Mouse (Mus musculus): ENCODE measurements around the gene Naip2. TPM values are rescaled to one million over a fixed set of nuclear protein-coding genes. Genes with fewer than 3 reads are reported as not detected.

Naip2 gene
- polyA plus RNA-seq, 1 experiment = not detected

- Histone ChIP-seq H3K9ac (ENCODE audit: low read depth, poor library complexity, severe bottlenecking) (peak overlapping the region; percentile 83), H3K4me1 (ENCODE audit: control insufficient read depth, insufficient read depth, low read length) (no peaks in the 10 kb centered on the region), H3K9me3 (replicated peaks; ENCODE audit: control insufficient read depth, insufficient read depth, low read length, poor library complexity, severe bottlenecking) (no peaks in the 10 kb centered on the region), H3K4me3 (ENCODE audit: low read depth, low read length) (peak overlapping the region; percentile 94; the same call in 1 of the 2 replicates), H3K27ac (ENCODE audit: insufficient read depth, low read length) (no peak overlapping the region), H3K27me3 (ENCODE audit: control insufficient read depth, insufficient read depth, low read length, poor library complexity, severe bottlenecking) (no peaks in the 10 kb centered on the region), H3K36me3 (ENCODE audit: control insufficient read depth, insufficient read depth, low read length, poor library complexity, severe bottlenecking) (peaks cover 19% of the 10 kb centered on the region)
- TF ChIP-seq CTCF (IDR thresholded peaks at IDR 0.05; ENCODE audit: low read depth, low read length) (no peak), EP300 (IDR thresholded peaks at IDR 0.05; ENCODE audit: insufficient read depth, low read depth, low read length) (no peak), POLR2A (IDR thresholded peaks at IDR 0.05; ENCODE audit: insufficient read depth, low read length) (no peak)
Observed at GRCm38 (mm10) chr13:100123970-100124369, 77.9 kb downstream of the Naip2 start.

- TF ChIP-seq EP300 (IDR thresholded peaks at IDR 0.05; ENCODE audit: insufficient read depth, low read depth, low read length) (no peak), CTCF (IDR thresholded peaks at IDR 0.05; ENCODE audit: low read depth, low read length) (no peak), POLR2A (IDR thresholded peaks at IDR 0.05; ENCODE audit: insufficient read depth, low read length) (no peak)
- Histone ChIP-seq H3K36me3 (ENCODE audit: control insufficient read depth, insufficient read depth, low read length, poor library complexity, severe bottlenecking) (no peaks in the 10 kb centered on the region), H3K9ac (ENCODE audit: low read depth, poor library complexity, severe bottlenecking) (no peak overlapping the region), H3K4me1 (ENCODE audit: control insufficient read depth, insufficient read depth, low read length) (no peaks in the 10 kb centered on the region), H3K27me3 (ENCODE audit: control insufficient read depth, insufficient read depth, low read length, poor library complexity, severe bottlenecking) (peaks cover 4% of the 10 kb centered on the region; the same call in 1 of the 2 replicates), H3K9me3 (replicated peaks; ENCODE audit: control insufficient read depth, insufficient read depth, low read length, poor library complexity, severe bottlenecking) (no peaks in the 10 kb centered on the region), H3K27ac (ENCODE audit: insufficient read depth, low read length) (no peak overlapping the region), H3K4me3 (ENCODE audit: low read depth, low read length) (no peak overlapping the region)
Observed at GRCm38 (mm10) chr13:100112218-100112972, 89.5 kb downstream of the Naip2 start.

GRCm38 (mm10) chr13:100107652-100108472 is 94.0 kb downstream of the Naip2 start, which contains the start of gene Serf1:
Gene Serf1 (plus strand): TSS chr13:100108012.
- no peak within 1 kb of the TSS for H3K27ac ChIP-seq (ENCODE audit: insufficient read depth, low read length)
- peak within 1 kb of the TSS; percentile 14 for H3K9ac ChIP-seq (ENCODE audit: low read depth, poor library complexity, severe bottlenecking)
- peak within 1 kb of the TSS; percentile 82 for H3K4me3 ChIP-seq (ENCODE audit: low read depth, low read length)
- peaks cover 4% of the 10 kb centered on the region; the same call in 1 of the 2 replicates for H3K27me3 ChIP-seq (ENCODE audit: control insufficient read depth, insufficient read depth, low read length, poor library complexity, severe bottlenecking)
- no peaks in the 10 kb centered on the region for H3K4me1 ChIP-seq (ENCODE audit: control insufficient read depth, insufficient read depth, low read length)
- H3K9me3 ChIP-seq (replicated peaks; ENCODE audit: control insufficient read depth, insufficient read depth, low read length, poor library complexity, severe bottlenecking) = no peaks in the 10 kb centered on the region
- no peaks in the 10 kb centered on the region for H3K36me3 ChIP-seq (ENCODE audit: control insufficient read depth, insufficient read depth, low read length, poor library complexity, severe bottlenecking)
- TF ChIP-seq EP300 (IDR thresholded peaks at IDR 0.05; ENCODE audit: insufficient read depth, low read depth, low read length) = no peak
- TF ChIP-seq POLR2A (IDR thresholded peaks at IDR 0.05; ENCODE audit: insufficient read depth, low read length) = no peak
- TF ChIP-seq CTCF (IDR thresholded peaks at IDR 0.05; ENCODE audit: low read depth, low read length) = no peak

- Histone ChIP-seq H3K4me3 (ENCODE audit: low read depth, low read length) (peak within 1 kb of the TSS; percentile 87), H3K36me3 (ENCODE audit: control insufficient read depth, insufficient read depth, low read length, poor library complexity, severe bottlenecking) (peaks cover 5% of the 10 kb centered on the region), H3K27me3 (ENCODE audit: control insufficient read depth, insufficient read depth, low read length, poor library complexity, severe bottlenecking) (0 out of 2 replicates have a peak, but pooled peaks cover 2% of the 10 kb centered on the region), H3K9ac (ENCODE audit: low read depth, poor library complexity, severe bottlenecking) (peak within 1 kb of the TSS; percentile 88), H3K9me3 (replicated peaks; ENCODE audit: control insufficient read depth, insufficient read depth, low read length, poor library complexity, severe bottlenecking) (no peaks in the 10 kb centered on the region), H3K27ac (ENCODE audit: insufficient read depth, low read length) (no peak within 1 kb of the TSS), H3K4me1 (ENCODE audit: control insufficient read depth, insufficient read depth, low read length) (peaks cover 1% of the 10 kb centered on the region)
- TF ChIP-seq POLR2A (IDR thresholded peaks at IDR 0.05; ENCODE audit: insufficient read depth, low read length) (peak; percentile 59), CTCF (IDR thresholded peaks at IDR 0.05; ENCODE audit: low read depth, low read length) (no peak)
Observed at GRCm38 (mm10) chr13:100103748-100104254, 98.1 kb downstream of the Naip2 start, which contains the start of gene Bdp1. Gene Bdp1 (minus strand): TSS chr13:100104070.

GRCm38 (mm10) chr13:100103052-100103658 is 98.7 kb downstream of the Naip2 start:
- no peaks in the 10 kb centered on the region for H3K9me3 ChIP-seq (replicated peaks; ENCODE audit: control insufficient read depth, insufficient read depth, low read length, poor library complexity, severe bottlenecking)
- peak overlapping the region; percentile 87 for H3K4me3 ChIP-seq (ENCODE audit: low read depth, low read length)
- no peaks in the 10 kb centered on the region for H3K27me3 ChIP-seq (ENCODE audit: control insufficient read depth, insufficient read depth, low read length, poor library complexity, severe bottlenecking)
- H3K27ac ChIP-seq (ENCODE audit: insufficient read depth, low read length) = no peak overlapping the region
- H3K36me3 ChIP-seq (ENCODE audit: control insufficient read depth, insufficient read depth, low read length, poor library complexity, severe bottlenecking) = peaks cover 8% of the 10 kb centered on the region
- TF ChIP-seq CTCF (IDR thresholded peaks at IDR 0.05; ENCODE audit: low read depth, low read length) (no peak), EP300 (IDR thresholded peaks at IDR 0.05; ENCODE audit: insufficient read depth, low read depth, low read length) (no peak), POLR2A (IDR thresholded peaks at IDR 0.05; ENCODE audit: insufficient read depth, low read length) (no peak)
- H3K4me1 ChIP-seq (ENCODE audit: control insufficient read depth, insufficient read depth, low read length) = peaks cover 1% of the 10 kb centered on the region
- H3K9ac ChIP-seq (ENCODE audit: low read depth, poor library complexity, severe bottlenecking) = peak overlapping the region; percentile 88
